Mouse (Mus musculus): ENCODE results near the gene Fcgr1.
"Not testable (repeated sequence)": the region's sequence is repeated elsewhere in the genome, so short reads cannot be mapped to it uniquely, and the experiment has no call there.

The Fcgr1 gene

DNA sequence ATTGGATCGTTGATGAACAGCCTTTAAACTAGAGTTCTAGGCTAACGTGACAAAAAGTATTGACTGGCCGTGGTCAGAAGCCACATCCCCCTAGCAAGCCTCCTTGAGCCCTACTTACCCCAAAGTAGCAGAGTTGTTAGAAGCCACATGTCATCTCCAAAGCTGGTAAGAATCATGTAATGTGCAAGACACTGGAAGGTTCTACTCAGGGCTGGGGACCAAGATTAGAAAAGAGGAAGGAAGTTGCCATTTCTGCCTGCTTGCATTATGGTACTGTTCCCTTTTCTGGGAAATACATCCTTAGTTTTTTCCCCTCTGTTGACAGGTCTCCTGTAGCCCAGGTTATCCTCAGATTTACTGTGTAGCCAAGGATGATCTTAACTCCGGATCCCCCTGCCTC lies at the start of gene Fcgr1:
Fcgr1 (minus strand) TSS at position 183 of the 400 bp plus-strand sequence.
- DNase-seq, result no peak

DNA sequence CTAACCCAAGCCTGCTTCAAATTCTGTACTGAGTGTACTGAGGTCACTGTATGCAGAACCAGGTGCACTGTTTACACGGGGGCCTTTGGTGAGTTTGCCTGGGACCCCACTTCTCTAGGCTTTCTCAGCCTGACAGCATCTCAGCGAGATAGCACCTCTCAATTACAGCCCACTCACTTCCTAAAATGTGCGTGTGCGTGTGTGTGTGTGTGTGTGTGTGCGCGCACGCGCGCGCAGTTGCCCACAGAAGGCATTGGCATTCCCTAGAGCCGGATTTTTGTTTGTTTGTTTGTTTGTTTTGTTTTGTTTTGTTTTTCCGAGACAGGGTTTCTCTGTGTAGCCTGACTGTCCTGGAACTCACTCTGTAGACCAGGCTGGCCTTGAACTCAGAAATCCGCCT lies 48.9 kb upstream of the Fcgr1 start:
- not testable (repeated sequence) for DNase-seq

DNA sequence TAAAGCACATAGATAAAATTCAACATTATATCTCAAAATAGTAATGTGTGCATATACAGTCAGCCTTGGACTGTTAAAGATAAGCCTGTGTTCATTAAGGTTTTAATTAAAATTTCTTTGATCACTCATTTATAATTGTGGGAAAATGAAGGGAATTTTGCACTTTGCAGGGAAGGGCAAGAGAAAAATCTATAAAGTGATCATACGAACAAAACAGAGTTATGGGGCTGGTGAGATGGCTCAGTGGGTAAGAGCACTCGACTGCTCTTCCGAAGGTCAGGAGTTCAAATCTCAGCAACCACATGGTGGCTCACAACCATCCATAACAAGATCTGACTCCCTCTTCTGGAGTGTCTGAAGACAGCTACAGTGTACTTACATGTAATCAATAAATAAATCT lies 48.3 kb upstream of the Fcgr1 start:
- DNase-seq, result not testable (repeated sequence)

DNA sequence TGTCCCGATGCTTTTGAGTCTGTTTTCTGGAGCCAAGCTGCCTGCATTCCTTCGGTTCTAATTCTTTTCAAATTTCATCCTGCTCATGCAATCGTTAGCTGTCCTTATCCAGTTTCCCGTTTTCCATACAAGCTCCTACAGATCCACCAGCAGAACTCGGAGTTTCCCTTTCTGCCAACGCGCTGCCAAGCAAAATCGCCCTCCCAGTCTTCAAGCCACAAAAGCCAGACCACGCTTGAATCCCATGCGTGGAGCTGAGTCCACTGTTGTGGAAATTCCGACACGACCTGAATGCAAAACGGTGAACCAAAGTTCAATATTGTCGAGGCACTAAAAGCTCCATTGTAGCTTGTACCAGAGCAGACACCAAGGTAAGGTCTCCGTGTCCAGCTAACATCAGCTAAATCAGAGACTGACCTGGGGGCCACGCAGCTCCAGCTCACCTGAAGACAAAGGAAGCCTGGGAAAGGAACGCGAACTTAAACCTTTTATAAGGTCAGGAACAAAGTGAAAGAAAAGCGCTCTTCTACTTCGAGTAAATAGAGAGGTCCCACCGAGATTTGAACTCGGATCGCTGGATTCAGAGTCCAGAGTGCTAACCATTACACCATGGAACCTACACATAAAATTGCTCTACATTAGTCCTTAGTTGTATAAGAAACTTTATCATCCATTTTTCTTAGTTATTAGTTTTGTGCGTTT lies 47.0 kb upstream of the Fcgr1 start:
- DNase-seq, result peak; percentile 64

DNA sequence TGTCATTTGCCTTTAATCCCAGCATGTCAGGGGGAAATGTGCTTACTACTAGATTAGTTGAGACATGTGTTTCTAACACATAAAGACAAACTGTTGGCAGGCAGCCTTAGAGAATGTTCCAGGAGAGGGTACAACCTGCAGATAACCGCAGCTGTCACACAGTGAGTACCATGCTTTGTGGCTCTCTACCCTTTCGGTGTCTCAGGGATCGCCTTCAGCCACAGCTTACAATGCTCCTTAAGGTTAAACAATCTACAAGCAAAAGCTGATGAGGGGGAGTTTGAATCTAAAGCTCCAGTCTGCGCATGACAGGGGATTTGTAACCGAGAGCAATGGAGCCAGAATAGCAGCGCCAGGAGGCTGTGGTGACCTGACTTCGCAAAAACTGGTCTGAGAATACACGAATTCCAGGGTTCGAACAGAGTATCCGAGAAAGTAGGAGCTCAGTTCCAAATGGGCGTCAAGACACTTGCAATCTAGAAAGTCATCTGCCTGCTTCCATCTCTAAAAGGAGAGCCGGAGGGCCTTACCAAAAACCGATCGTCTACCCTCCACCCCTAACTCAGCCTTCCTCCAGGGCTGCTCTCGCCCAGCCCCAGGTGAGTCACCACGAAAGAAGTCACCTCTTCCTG lies 45.2 kb upstream of the Fcgr1 start:
- no peak for DNase-seq

DNA sequence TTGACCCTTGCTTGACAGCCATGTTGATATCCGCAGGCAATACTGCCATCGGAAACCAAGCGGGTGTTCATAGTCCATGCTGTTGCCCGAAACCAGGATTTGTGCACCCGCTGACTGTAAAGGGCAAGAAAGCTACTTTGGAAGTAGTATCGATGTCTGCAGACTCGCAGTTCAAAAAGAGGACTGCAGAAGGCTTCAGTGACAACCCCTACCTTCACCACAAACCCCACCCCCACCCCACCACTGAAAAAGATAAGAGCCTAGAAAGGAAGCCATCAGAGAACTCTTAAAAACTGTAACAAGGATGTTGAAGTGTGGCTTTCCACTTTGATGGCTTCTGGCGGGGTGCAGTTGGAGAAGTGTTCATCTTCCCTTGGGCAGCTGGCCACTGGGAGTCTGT lies 44.3 kb upstream of the Fcgr1 start:
- DNase-seq, result no peak

DNA sequence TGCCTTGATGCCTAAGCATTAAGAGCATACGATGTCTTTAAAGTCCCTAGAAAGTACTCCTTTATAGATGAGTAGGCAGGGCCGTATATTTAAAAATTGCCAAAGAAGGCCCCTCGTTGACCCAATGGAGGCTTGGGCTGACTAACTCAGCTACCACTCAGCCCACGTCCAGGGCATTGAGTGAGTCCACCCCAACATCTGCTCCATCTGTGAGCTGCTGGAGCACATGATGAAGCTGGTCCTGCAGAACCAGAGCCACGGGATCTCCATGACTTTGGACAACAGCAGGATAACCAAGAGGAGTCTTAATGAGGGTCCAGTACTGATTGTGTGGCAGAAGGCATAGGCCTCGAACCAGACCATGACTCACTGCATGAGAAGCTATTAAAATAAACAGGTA lies 43.5 kb upstream of the Fcgr1 start:
- DNase-seq, result no peak

DNA sequence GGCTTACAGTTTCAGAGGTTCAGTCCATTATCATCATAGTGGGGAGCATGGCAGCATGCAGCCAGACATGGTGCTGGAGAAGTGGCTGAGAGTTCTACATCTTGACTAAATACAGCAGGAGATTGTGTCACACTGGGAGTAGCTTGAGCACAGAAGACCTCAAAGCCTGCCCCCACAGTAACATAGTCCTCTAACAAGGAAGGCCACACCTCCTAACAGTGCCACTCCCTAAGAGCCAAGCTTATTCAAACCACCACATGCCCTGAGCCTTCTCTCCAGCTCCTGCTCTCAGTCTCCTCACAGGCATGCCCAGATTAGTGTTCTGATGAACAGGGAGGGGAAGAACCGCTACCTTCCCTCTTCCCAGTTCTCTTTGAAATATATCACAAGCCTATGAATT lies 42.9 kb upstream of the Fcgr1 start:
- no peak for DNase-seq

DNA sequence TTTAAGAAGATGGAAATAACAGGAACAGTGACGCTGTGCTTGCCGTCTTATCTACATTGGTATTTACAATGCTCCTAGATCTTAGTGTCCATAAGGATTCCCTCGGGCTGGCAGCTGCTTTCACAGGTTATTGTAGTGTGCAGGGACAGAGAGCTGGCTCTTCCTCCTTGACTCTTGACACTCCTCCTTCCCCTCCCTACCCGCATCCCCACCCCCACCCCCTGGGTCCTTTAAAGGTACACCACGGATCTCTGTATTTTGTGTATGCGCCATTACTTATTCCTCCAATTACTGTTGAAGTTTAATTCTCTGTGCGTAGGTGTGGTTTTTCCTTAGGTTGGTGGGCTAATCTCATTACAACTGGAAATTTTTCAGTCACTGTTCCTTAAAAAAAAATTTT lies 41.8 kb upstream of the Fcgr1 start:
- no peak for DNase-seq

GRCm38 (mm10) chr3:96335163-96335550 lies 41.4 kb upstream of the Fcgr1 start:
- peak; percentile 10 for DNase-seq

- peak; percentile 24 for DNase-seq
Measured at GRCm38 (mm10) chr3:96334175-96335162, 40.7 kb upstream of the Fcgr1 start.

DNA sequence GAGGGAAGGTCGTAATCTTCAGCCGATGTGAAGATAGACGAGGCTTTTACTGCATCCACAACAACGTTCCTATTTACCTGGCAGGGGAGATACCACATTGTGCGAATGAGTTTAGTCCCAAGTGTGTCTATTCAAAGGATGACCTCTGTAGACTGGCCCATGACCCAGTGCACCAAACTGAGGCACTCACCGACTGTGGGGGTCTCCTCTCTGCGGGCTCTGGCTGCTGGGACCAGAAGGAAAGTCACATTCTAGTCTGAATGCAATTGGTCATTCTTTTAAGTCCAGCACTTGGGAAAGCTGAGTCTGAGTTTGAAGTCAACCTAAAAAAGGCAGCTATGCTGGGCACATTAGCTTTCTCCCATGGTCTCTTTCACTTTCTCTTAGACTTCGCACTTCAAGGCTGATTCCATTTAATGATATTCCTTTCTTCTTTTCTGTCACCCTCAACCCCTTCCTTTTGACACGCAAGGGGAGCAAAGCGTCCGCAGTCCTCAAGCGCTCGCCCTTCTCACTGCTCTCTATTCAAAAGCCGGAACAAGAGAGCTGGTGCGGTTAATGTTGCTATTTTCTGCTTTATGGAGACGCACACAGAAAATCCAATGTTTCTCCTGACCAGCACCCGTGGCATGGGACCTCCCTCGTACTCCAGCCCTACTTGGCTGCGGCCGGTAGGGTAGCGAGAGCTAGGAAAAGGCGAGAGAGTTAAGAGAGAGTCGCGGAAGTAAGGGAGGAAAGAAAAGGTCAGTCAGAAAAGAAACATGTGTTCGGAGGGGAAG lies 39.8 kb upstream of the Fcgr1 start:
- DNase-seq, result peak; percentile 43

- peak; percentile 49 for DNase-seq
Measured at GRCm38 (mm10) chr3:96332631-96333395, 39.0 kb upstream of the Fcgr1 start.

DNA sequence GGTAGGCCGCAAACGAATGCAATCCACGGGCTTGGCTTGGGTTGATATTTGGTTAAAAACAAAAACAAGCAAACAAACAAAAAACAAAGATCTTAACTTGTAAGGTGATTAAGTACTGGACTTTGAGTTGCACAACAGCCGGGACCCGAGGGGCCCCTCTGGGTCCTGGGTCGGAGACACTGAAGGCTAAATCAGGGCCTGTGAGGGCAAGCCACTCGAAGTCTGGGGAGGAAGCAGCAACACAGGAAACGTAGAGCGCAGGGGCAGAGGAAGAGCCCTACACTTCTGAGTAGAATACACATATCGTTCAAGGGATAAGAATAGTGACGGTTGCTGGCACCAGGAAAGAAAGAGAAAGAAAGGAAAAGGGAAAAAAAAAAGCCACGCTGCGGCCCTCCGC lies 38.2 kb upstream of the Fcgr1 start:
- no peak for DNase-seq

DNA sequence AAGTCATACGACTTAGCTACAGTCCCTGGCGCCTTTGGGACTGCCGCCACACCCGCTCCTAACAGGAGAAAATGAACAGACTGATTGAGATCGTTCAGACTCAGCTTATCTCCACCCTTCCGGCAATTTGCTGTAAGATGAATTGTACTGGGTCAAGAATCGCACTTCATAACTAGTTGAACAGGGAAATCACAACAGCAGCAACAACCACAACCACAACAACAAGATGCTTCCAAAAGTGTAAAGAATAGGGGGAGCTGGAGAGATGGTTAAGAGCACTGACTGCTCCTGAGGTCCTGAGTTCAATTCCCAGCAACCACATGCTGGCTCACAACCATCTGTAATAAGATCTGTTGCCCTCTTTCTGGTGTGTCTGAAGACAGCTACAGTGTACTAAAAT lies 37.7 kb upstream of the Fcgr1 start:
- no peak for DNase-seq

- no peak for DNase-seq
Measured at GRCm38 (mm10) chr3:96330603-96331002, 36.8 kb upstream of the Fcgr1 start.

DNA sequence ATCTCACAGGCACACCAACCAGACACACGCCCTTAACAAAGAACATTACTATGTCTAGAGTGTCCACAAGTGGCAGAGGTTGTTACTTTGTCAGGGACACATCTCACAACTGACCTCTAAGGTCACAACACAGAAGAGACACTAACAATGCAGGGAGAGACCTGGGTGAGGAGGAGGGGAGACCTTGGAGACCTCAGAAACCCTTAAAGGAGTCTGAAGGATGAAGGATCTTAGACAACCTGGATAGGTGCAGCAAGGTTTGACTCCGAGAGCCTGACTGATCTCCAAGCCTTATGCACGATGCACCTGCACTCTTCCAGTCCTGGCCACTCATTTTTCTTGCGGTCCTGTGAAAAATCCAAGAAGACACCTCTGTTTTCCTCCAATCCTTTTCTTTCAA lies 36.4 kb upstream of the Fcgr1 start:
- DNase-seq, result no peak

GRCm38 (mm10) chr3:96328730-96329387 lies 35.1 kb upstream of the Fcgr1 start:
- DNase-seq, result peak; percentile 76

- DNase-seq, result peak; percentile 76
Measured at GRCm38 (mm10) chr3:96328060-96328729, 34.4 kb upstream of the Fcgr1 start.

DNA sequence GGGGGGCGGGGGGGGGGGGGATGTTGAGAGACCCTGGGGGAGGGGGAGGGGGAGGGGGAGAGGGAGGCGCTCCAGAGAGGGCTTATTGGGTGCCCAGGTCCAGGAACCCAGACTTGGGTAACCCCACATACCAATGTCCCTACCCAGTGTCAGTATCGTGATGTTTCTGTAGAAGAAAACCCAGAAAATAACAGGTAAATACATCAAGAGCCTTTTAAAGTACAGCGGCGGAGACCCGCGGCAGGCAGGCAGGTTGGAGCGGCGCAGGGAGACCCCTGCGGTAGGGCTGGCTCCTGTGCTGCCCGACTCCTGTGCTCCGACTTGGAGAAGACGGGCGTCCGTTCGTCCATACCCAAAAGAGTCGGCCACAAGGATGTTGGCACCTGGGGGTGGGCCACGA lies 33.9 kb upstream of the Fcgr1 start:
- DNase-seq, result no peak

- DNase-seq, result peak; percentile 92
Measured at GRCm38 (mm10) chr3:96327131-96327530, 33.4 kb upstream of the Fcgr1 start.

All from retina, postnatal 1 day (tissue).